Mouse (Mus musculus): ENCODE results near the gene Sprn.

The Sprn gene

DNA sequence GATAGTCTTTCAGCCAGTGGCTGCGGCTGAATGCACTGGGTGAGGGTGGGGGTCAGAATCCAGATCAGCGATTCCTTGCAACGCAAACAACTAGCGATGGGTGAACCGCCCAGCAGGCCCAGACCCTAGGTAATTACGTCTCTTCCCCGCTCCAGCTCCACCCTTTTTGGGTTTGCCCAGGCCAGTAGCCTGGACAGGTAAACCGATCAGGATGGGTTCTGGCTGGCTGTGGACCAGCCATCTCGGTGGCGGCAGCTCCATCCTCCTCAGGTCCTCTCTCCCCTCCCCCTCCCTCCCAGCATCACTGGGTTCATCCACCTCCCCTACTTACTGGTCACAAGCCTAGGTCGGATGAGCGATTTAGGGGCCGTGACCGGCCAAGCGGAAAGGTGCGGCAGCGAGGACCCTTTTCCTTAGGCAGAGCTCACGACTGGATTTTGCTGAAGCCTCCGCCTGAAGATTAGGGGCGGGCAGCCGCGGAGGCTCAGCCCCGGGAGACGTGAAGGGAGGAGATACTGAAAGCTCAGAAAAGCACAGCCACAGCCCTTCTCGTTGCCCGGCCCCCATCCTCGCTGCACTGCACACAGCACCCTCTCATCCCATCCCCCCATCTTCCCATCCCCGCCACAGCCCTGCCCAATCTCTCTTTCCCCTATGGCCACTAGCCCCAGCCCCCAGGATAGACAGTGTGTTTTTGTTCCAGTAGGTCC lies at the start of gene Sprn:
Gene Sprn (minus strand): TSS at position 660 of the 710 bp plus-strand sequence.
- no peak for DNase-seq

GRCm38 (mm10) chr7:140201090-140201489 lies 46.4 kb upstream of the Sprn start:
- no peak for DNase-seq

DNA sequence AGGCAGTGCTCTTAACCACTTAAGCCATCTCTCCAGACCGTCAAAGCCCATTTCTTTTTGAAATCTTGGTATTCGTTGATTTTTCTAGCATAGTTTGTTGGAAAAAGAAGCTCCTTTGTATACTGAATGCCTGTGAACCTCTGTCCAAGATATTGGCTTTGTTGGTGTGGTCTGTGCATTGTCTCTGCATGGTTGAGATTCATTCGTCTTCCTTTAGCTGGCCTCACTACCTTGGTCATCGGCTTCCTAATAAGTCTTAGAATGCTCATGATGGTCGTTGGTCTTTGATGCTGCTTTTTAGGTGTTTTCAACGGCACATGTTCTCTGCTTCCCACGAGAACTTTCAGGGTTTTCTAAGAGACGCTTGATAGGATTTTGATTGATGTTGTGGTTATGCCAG lies 41.3 kb upstream of the Sprn start:
- DNase-seq = no peak

GRCm38 (mm10) chr7:140194031-140194430 lies 39.4 kb upstream of the Sprn start:
- no peak for DNase-seq

DNA sequence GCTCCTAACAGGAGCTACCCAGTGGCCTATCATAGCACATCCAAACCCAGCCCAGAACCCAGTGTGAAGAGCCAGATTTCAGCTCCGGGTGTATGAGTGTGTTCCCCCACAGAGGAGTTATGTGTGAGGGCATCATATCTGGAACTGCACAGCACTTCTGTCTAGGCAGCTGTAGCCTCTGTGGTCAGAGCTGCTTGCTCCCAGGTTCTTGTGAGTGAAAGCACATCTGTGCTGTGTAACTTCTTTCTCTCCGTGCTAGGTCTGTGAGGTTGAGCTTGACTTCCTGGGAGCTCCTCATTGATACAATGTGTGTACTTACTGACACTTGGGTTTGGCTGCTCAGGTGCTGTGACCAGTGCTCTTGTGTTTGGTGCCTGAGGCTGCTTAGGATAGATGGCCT lies 38.2 kb upstream of the Sprn start:
- DNase-seq = no peak

DNA sequence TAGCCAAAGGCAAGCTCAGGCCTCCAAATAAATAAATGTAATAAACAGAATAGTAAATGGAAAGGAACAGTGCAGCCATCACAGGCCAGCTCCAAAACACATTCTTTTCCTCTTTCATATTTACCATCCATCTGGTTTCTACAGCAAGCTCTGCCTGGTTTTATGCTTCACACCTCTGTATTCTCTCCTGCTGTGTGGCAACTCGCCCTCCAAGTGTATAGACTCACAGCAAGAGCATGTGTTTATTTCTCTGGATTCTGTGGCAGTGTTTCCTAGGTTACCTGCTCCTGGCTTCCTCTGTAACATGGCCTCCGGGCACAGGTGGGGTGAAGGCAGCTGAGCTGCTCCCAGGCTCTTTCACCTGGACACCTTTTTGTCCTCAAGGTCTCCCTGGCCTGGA lies 37.8 kb upstream of the Sprn start:
- DNase-seq = no peak

DNA sequence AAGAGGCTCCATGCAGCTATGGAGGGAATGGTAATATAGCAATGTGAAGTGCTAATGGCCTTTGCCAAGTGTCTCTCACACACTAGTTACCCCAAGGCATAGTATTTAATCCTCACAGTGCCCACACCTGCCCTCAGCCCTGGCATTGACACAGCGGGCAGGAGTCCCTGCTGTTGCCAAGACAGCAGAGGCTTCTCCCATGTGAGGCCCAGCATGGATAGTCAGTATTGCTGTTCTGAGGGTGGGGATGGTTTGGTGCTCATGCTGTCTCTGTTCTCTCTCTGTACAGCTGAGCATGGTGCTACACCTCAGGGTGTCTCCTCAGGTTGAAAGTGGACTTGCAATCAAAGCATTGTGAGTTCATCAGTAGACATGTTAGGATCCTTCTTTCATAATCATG lies 35.8 kb upstream of the Sprn start:
- DNase-seq = no peak

- DNase-seq = peak; percentile 14
These were observed 34.0 kb upstream of the Sprn start for GRCm38 (mm10) chr7:140188391-140189328.

DNA sequence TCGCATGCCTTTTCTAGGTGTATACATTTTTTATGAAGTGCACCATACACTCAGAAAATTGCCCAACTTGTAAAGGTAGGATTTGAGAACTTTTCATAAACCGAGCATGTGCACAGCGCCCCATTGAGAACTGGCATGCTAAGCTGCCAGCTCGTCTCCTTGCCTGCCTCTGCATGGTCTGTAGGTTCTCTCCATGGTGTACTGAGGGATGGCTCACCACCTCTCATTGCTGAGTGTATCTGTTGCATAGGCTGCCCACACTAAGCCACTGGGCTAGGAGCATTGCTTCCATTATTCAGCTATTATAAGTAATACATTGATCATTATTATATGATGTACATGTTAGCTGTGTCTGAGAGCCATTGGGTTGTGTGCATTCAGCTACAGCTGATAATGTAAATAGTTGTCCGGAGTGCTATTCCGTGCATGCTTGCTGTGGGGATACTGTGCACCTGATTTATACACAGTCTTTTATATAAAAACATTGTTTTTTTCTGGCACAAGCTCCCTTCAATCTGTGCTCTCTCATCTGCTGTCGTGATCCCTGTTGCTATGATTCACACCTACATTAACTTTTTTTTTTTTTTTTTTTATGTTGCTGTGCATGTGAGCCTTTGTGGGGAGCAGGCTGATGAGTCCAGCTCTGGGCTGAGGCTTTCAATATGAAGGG lies 33.2 kb upstream of the Sprn start:
- DNase-seq = no peak

GRCm38 (mm10) chr7:140186646-140187620 lies 32.3 kb upstream of the Sprn start:
- DNase-seq = peak; percentile 7

GRCm38 (mm10) chr7:140184206-140184605 lies 29.5 kb upstream of the Sprn start:
- DNase-seq = no peak

DNA sequence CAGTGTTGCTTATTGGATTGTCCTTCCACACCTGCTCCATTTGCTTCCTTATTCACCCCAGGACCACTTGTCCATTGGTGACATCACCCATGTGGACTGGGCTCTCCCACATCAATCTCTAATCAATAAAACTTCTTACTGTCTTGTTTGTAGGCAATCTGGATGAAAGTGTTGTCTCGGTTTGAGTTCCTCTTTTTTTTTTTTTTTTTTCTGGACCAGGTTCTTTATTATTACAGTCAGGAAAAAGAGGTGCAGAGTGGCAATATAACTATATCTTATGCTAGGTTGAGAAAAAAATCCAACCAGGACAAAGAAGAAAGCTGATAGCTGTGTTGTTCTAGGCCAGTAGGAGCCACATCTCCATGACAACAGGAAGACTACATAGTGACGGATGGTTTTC lies 26.0 kb upstream of the Sprn start:
- DNase-seq = no peak

GRCm38 (mm10) chr7:140179176-140179575 lies 24.5 kb upstream of the Sprn start:
- DNase-seq = no peak

DNA sequence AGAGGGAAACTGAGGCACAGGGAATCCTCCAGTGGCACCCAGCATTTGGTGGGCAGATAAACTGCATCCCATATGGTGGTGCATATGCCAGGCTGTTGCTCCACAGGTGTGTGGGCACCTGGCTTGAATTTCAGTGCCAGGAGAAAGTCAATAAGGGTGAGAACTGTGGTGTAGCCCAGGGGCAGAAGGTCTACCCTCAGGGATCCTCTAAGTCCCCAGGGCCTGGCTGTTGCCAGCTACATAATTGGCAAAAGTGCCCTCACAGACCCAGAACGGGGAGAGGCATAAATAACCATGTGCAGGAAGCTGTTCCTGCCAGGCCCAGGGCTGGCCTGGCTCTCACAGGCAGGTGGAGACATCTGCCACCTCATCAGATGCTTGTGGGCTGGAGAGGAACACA lies 18.3 kb upstream of the Sprn start, which contains the start of gene Olfr523:
Gene Olfr523 (plus strand): TSS at position 282 of the 400 bp plus-strand sequence.
- DNase-seq = no peak

DNA sequence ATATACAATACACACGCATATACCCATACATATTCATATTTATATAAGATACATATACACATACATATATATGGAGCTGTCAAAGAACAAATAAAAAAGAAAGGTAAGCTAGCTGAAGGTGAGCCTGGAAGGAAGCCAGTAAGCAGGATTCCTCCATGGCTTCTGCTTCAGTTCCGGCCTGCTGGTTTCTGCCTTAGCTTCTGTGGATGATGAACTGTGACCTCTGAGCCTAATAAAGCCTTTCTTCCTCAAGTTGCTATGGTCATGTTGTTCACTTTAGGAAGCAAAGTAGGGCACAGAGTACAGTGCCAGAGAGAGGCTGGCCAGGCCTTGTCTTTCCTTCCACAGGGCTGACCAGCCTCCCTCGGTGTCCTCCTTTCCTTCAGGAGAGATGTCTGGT lies 16.2 kb upstream of the Sprn start:
- no peak for DNase-seq

DNA sequence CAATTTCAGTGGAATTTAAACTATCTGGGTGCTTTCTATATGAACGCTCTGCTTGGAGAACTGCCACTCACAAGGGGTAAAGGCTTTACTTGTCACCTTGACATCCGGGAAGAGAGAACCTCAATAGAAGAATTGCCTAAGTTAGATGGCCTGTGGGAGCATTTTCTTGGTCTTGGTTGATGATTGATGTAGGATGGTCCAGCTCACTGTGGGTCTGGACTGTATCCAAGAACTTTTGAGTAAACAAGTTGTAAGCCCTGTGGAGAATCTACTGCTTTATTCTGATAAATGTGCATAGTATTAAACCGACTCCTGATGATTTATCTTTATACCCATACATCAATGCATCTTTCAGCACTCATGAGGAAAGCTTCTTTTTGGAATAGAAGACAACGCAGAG lies 14.7 kb upstream of the Sprn start:
- DNase-seq = no peak

DNA sequence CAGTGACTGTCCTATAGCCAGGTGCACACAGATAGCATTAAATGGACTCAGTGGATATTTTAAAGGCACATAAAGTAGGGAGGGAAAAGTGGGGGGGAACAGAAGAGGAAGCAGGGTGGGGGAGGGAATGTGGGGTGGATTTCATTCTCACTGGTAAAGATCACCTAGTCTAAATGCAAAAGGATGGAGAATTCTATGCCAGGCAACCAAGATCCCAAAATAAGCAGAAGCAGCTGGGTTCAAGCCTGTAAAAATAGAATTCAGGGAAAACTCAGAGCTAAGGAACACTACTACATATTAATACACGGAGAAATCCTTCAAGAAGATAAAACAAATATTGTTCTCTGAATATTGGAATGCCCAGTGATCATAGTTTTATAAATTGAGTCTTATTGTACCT lies 13.3 kb upstream of the Sprn start:
- no peak for DNase-seq

DNA sequence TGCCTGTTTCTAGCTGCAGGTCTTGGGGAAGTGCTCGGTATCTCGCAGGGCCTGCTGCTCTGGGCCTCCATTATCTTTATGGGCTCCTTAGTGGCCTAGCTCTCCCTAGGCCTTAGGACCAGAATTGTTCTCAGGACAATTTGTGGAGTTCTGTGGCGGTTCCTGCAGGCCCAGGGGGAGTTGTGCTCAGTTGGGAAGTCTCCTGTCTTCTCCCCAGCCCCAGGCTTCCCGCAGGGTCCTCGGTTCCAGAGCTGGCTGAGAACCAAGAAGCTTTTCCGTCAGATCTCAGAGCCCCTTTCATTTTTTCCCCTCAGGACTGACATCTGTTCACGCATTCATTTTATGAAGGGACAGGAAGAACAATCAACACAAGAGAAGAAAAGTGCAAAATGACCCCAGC lies 10.0 kb upstream of the Sprn start, which contains the start of gene Olfr522:
Gene Olfr522 (minus strand): TSS at position 101 of the 400 bp plus-strand sequence.
- no peak for DNase-seq

DNA sequence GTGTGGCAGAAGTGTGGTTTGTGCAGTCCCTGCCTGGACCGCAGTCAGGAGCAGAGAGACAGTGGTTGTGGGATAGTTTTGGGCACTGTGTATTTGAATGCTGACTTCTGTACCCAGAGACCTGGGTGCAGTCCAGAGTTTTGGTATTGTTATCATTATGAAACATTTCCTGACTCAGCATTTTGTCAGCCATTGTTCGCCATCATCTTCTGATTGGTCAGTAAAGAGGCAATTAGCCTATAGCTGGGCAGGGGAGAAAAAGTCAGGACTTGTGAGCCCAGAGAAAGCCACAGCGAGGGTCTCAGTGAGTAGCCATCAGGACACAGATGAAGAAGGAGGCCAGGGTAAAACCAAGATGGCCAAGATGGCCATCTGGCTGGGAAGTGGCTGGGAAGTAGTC lies 5.7 kb upstream of the Sprn start:
- no peak for DNase-seq

DNA sequence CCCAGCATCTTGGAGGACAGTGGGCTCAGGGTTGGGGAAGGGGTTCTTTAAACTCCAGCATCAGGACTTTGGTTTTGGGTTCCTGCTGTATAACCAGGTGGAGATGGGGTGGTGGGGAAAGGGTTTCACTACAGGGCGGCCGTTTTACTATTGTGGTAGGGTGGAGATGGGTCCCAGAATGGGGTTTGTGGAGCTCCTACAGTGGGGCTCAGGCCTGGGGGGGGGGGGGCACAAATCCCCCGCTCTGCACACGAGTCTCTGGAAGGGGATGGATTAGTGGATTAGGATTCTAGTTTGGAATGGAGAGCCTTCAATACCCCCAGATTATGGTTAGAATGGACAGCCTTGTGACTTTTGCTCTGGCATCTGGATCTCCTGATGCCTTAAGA lies 854 bp downstream of the Sprn start:
- no peak for DNase-seq

GRCm38 (mm10) chr7:140153383-140153782 lies 1.3 kb downstream of the Sprn start:
- no peak for DNase-seq

GRCm38 (mm10) chr7:140144550-140144949 lies 10.1 kb downstream of the Sprn start:
- no peak for DNase-seq
